Mouse (Mus musculus) liver, embryonic 14.5 days (tissue): ENCODE data around the gene Rfx1. TPM values are rescaled to one million over a fixed set of nuclear protein-coding genes. Genes with fewer than 3 reads are reported as not detected.

ENCODE experiments used
- ATAC-seq: fragments of 200-750 bp; cut with Nextera tagmentation; 2 replicates; pipeline ENCODE4 v1.8.0; 2017; ENCODE audit warnings: moderate number of reproducible peaks, mild to moderate bottlenecking, moderate library complexity; ENCODE audit not compliant: insufficient read depth
- DNase-seq, 3 experiments: peaks; one replicate each; pipeline ENCODE4 v3.0.0-alpha.2; 2012 to 2013; ENCODE audit warnings: low read depth in 3 of 3, low spot score in 3 of 3
- H3K27ac ChIP-seq: fragments of 300-500 bp; sonication (generic); 2 replicates; pipeline ENCODE4 v1.5.1; 2014; ENCODE audit warnings: moderate library complexity, mild to moderate bottlenecking, control low read depth, inconsistent platforms
- H3K27me3 ChIP-seq: fragments of 300-500 bp; sonication (generic); 2 replicates; pipeline ENCODE4 v1.6.1; 2014; ENCODE audit warnings: mild to moderate bottlenecking, low read length, moderate library complexity; ENCODE audit not compliant: control insufficient read depth, insufficient read depth
- H3K36me3 ChIP-seq: fragments of 300-500 bp; sonication (generic); replicated peaks from 2 replicates; pipeline ENCODE4 v1.6.1; 2014; ENCODE audit warnings: low read depth; ENCODE audit not compliant: control insufficient read depth, insufficient read depth
- H3K4me1 ChIP-seq, 2 experiments: fragments of 200-500 bp in 1 of 2; fragments of 300-500 bp in 1 of 2; sonication (generic) in 1 of 2; replicated peaks; 2 replicates each; pipeline ENCODE4 v1.6.1; 2012 to 2014; ENCODE audit warnings: antibody characterized with exemption in 1 of 2, inconsistent platforms in 1 of 2, low read length in 1 of 2; ENCODE audit not compliant: control insufficient read depth in 2 of 2, insufficient read depth in 2 of 2
- H3K4me2 ChIP-seq: fragments of 300-500 bp; sonication (generic); 2 replicates; pipeline ENCODE4 v1.6.1; 2014; ENCODE audit warnings: low read depth, mild to moderate bottlenecking, control low read depth, moderate library complexity
- H3K4me3 ChIP-seq, 2 experiments: fragments of 200-500 bp in 1 of 2; fragments of 300-500 bp in 1 of 2; sonication (generic) in 1 of 2; 2 replicates each; pipeline ENCODE4 v1.5.1; 2012 to 2014; ENCODE audit warnings: low read depth in 2 of 2, low read length in 2 of 2, mild to moderate bottlenecking in 2 of 2, control low read depth in 1 of 2, inconsistent platforms in 1 of 2, moderate library complexity in 1 of 2; ENCODE audit not compliant: insufficient read depth in 1 of 2
- H3K9ac ChIP-seq: fragments of 300-500 bp; sonication (generic); replicated peaks from 2 replicates; pipeline ENCODE4 v1.6.1; 2014; ENCODE audit warnings: mild to moderate bottlenecking, control low read depth, moderate library complexity
- H3K9me3 ChIP-seq: fragments of 300-500 bp; sonication (generic); 2 replicates; pipeline ENCODE4 v1.6.1; 2016; ENCODE audit warnings: low read length, mixed read lengths; ENCODE audit not compliant: control insufficient read depth
- CTCF ChIP-seq: IDR thresholded peaks from 2 replicates; pipeline ENCODE4 v1.5.1; 2016; ENCODE audit warnings: antibody characterized with exemption, low read depth, control low read depth
- EP300 ChIP-seq: IDR thresholded peaks from 2 replicates; pipeline ENCODE4 v1.6.1; 2016; ENCODE audit warnings: antibody characterized with exemption, low read depth
- WGBS: fragments of 180-500 bp; shearing (Covaris S2); extraction: QIAGEN DNeasy Blood & Tissue Kit; methylation state at CpG from one replicate; pipeline ENCODE4 v1.1.7; 2014; ENCODE audit not compliant: insufficient replicate concordance; 5-methylcytosine and 5-hydroxymethylcytosine counted together
- polyA plus RNA-seq, 2 experiments: library from polyadenylated mRNA; depleted of rRNA in 1 of 2; stranded (reverse) in 1 of 2; unstranded in 1 of 2; fragments of >200 nt; fragmentation: Nextera tagmentation in 1 of 2; extraction: Ambion mirVana in 1 of 2; gene quantifications; 2 replicates each; pipeline versions ENCODE4 v1.2.1 to v1.2.3; 2012 to 2014

Gene Rfx1
- polyA plus RNA-seq, 2 experiments: 1.5 to 4.6 TPM

DNA sequence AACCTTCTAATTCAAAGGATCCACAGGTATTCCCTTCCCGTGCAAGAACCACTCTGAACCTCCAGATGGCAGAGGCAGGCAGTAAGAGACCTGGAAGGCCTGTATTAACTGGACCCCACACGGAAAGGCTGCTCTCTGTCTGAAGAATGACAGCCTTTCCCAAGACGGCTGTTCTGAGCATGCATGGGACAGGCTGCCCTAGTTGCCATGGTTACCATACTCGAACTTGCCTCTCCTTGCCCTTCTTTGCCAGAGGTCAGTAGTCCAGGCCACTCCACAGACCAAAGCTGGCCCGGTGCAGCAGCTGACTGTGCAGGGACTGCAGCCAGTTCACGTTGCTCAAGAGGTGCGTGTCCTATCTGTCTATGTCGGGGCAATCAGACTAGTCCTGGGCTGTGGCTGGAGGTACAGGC lies 17.2 kb downstream of the Rfx1 start:
- DNase-seq: no peak
- no peaks in the 10 kb centered on the region for H3K4me1 ChIP-seq

DNA sequence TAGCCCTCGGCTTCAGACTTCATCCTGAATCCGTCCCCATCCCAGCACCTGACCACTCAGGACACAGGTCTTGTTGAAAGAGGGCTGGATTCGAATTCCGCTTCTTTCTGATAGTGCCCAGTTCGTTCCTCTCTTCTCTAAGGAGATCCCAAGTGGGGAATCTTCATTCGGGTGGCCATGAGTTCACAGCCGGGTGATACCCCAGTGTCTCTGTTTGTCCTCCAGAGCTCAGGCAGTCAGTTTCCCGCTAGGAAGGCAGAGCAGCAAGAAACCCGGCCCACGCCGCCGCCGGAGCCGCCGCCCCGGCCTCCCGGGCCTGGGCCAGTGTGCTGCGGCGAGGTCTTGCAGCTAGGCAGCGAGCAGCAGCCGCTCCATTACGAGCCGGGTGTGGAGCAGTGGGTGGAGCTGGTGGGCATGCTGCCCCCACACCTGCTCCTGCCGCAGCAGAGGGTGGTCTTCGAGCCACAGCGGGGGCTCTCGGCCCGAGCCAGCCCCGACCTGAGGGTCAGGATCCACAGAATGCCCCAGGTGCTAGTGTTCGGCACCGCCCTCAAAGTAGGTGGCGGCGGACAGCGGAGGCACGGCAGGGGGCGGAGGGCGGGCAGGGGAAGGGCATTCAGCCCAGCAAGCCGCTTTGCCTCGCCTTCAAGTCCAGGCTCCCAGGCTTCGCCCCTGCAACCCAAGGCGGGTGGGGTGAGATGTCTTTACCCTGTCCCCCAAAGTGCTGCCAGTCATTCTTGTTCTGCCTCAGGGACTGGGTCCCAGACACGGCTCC lies 17.9 kb downstream of the Rfx1 start:
- Histone ChIP-seq H3K27me3 (no peaks in the 10 kb centered on the region), H3K36me3 (no peaks in the 10 kb centered on the region; the same call in 1 of the 2 replicates)
- WGBS: 82% methylated on average over 42 of the region's 42 CpGs

More for the DNA sequence above, 17.2 kb downstream of the Rfx1 start:
- no peak overlapping the region for H3K27ac ChIP-seq
- no peaks in the 10 kb centered on the region for H3K27me3 ChIP-seq
- no peak overlapping the region for H3K4me3 ChIP-seq
- TF ChIP-seq CTCF (0 out of 2 replicates have a peak, but pooled peaks have one; percentile 20), EP300 (no peak)
- WGBS: 67% methylated on average over 8 of the region's 8 CpGs
- no peak overlapping the region for H3K9ac ChIP-seq
- no peaks in the 10 kb centered on the region; the same call in 1 of the 2 replicates for H3K36me3 ChIP-seq
- H3K4me2 ChIP-seq: no peak overlapping the region
- ATAC-seq: peak; percentile 45; the same call in 1 of the 2 replicates
- no peaks in the 10 kb centered on the region for H3K9me3 ChIP-seq

DNA sequence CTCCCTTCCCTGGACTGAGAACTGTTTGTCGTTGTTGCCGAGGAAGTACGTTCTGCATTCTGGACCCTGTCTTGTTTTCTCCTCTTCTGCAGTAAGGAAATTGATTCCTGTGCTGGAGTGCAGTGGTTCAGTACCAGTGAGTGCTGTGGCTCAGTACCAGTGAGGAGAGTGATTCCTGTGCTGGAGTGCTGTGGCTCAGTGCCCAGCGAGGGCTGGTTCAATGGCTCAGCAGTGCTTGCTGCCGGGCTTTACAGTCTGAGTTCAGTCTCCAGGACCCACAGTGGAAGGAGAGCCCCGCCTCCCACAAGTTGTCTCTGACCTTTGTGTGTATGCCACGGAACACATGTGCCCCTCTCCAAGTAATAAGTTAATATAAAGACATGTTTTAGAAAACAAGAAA lies 20.5 kb downstream of the Rfx1 start:
- Histone ChIP-seq H3K9ac (no peak overlapping the region), H3K27ac (no peak overlapping the region), H3K4me3 (no peak overlapping the region), H3K4me1 (no peaks in the 10 kb centered on the region), H3K36me3 (no peaks in the 10 kb centered on the region; the same call in none of the 2 replicates), H3K27me3 (no peaks in the 10 kb centered on the region), H3K9me3 (no peaks in the 10 kb centered on the region), H3K4me2 (no peak overlapping the region)
- DNase-seq (no peak), ATAC-seq (no peak)
- no peak for TF ChIP-seq CTCF
- no peak for TF ChIP-seq EP300
- WGBS: 82% methylated on average over 7 of the region's 7 CpGs

More for the DNA sequence above, 17.9 kb downstream of the Rfx1 start:
- Histone ChIP-seq H3K4me1 (no peaks in the 10 kb centered on the region), H3K9me3 (no peaks in the 10 kb centered on the region), H3K4me3 (no peak overlapping the region), H3K9ac (no peak overlapping the region), H3K4me2 (no peak overlapping the region), H3K27ac (no peak overlapping the region)
- ATAC-seq (no peak), DNase-seq (no peak)
- TF ChIP-seq EP300 (no peak), CTCF (no peak)

DNA sequence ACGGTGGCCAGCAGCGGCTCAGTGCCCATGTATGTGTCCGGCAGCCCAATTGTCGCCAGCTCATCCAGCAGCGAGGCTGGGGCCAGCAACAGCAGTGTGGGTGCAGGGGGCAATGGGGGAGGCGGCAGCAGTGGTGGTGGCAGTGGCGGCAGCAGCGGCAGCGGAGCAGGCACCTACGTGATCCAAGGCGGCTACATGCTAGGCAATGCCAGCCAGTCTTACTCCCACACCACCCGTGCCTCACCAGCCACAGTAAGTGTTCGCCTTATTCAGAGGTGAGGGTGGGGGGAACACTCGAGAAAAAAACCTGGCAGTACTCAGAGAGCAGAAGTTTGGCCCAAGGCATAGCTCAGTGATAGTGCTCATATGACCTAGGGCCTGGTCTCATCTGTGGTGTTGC lies 21.2 kb downstream of the Rfx1 start:
- no peaks in the 10 kb centered on the region for H3K4me1 ChIP-seq
- no peak overlapping the region for H3K9ac ChIP-seq
- H3K36me3 ChIP-seq: peaks cover 2% of the 10 kb centered on the region
- H3K27me3 ChIP-seq: no peaks in the 10 kb centered on the region
- no peak overlapping the region for H3K4me2 ChIP-seq
- 89% methylated on average over 14 of the region's 14 CpGs for WGBS
- H3K9me3 ChIP-seq: no peaks in the 10 kb centered on the region
- no peak for DNase-seq
- H3K4me3 ChIP-seq: no peak overlapping the region
- no peak for ATAC-seq
- no peak for TF ChIP-seq EP300
- no peak for TF ChIP-seq CTCF
- H3K27ac ChIP-seq: no peak overlapping the region

DNA sequence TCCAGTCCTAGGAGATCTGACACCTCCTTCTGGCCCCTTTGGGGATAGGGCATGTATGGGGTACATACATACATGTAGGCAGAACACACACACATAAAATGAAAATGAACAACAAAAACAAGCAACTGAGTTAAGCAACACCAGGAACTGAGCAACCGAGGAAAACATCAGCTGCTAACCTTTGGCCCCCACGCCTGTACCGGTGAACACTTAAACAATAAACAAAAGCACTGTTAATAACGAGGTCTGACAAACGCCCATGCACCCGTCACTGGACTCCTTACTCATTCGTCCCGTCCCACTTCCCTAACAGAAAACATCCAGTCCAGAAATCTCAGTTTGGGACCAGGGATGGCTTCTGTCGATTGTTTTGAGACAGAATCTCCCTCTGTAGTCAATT lies 22.6 kb downstream of the Rfx1 start:
- Histone ChIP-seq H3K27me3 (no peaks in the 10 kb centered on the region), H3K4me1 (no peaks in the 10 kb centered on the region), H3K9ac (no peak overlapping the region), H3K27ac (no peak overlapping the region), H3K4me3 (no peak overlapping the region), H3K4me2 (no peak overlapping the region), H3K36me3 (peaks cover 2% of the 10 kb centered on the region), H3K9me3 (no peaks in the 10 kb centered on the region)
- ATAC-seq (no peak), DNase-seq (no peak)
- TF ChIP-seq CTCF: no peak
- no peak for TF ChIP-seq EP300
- WGBS: 69% methylated on average over 9 of the region's 9 CpGs
